Mouse (Mus musculus) hindbrain, embryonic 10.5 days (tissue): ENCODE measurements around the gene Ttc30a1. TPM values are rescaled to one million over a fixed set of nuclear protein-coding genes. Genes with fewer than 3 reads are reported as not detected.
"Not testable (repeated sequence)": the region's sequence is repeated elsewhere in the genome, so short reads cannot be mapped to it uniquely, and the experiment has no call there.

ENCODE experiments used
- DNase-seq: peaks from one replicate; pipeline ENCODE4 v3.0.0-alpha.2; 2017; ENCODE audit warnings: low spot score
- H3K27ac ChIP-seq: fragments of 300-500 bp; sonication (generic); 2 replicates; pipeline ENCODE4 v1.5.1; 2016; ENCODE audit warnings: mild to moderate bottlenecking, moderate library complexity
- H3K27me3 ChIP-seq: fragments of 300-500 bp; sonication (generic); 2 replicates; pipeline ENCODE4 v1.6.1; 2016; ENCODE audit warnings: mild to moderate bottlenecking; ENCODE audit not compliant: poor library complexity, insufficient read depth, severe bottlenecking
- H3K36me3 ChIP-seq: fragments of 300-500 bp; sonication (generic); 2 replicates; pipeline ENCODE4 v1.6.1; 2016; ENCODE audit warnings: mild to moderate bottlenecking, moderate library complexity
- H3K4me1 ChIP-seq: fragments of 300-500 bp; sonication (generic); replicated peaks from 2 replicates; pipeline ENCODE4 v1.6.1; 2016; ENCODE audit warnings: mild to moderate bottlenecking
- H3K4me3 ChIP-seq: fragments of 300-500 bp; sonication (generic); 2 replicates; pipeline ENCODE4 v1.5.1; 2016; ENCODE audit warnings: mild to moderate bottlenecking, moderate library complexity
- H3K9me3 ChIP-seq: fragments of 300-500 bp; sonication (generic); 2 replicates; pipeline ENCODE4 v1.6.1; 2016; ENCODE audit warnings: mild to moderate bottlenecking, moderate library complexity
- WGBS: fragments of 180-500 bp; shearing (Covaris S2); methylation state at CpG from one replicate; pipeline ENCODE4 v1.1.7; 2016; 5-methylcytosine and 5-hydroxymethylcytosine counted together
- polyA plus RNA-seq: library from polyadenylated mRNA; unstranded; fragments of >200 nt; fragmentation: Nextera tagmentation; extraction: Ambion mirVana; gene quantifications from 2 replicates; pipeline ENCODE4 v1.2.1, GENCODE M21; 2016

Ttc30a1 gene
- polyA plus RNA-seq: 9.7 and 10.7 TPM in 2 replicates

GRCm38 (mm10) chr2:75981440-75982081 is at the start of gene Ttc30a1:
Ttc30a1 (minus strand) TSS chr2:75981967.
- Histone ChIP-seq H3K4me3 (peak within 1 kb of the TSS; percentile 57), H3K27ac (peak within 1 kb of the TSS; percentile 92), H3K4me1 (peaks cover 15% of the 10 kb centered on the region)
- peak; percentile 87 for DNase-seq
- 3% methylated on average over 32 of the region's 34 CpGs for WGBS
- not testable (repeated sequence) for H3K36me3 ChIP-seq, H3K27me3 ChIP-seq, H3K9me3 ChIP-seq

GRCm38 (mm10) chr2:76030080-76030479 is 48.3 kb upstream of the Ttc30a1 start:
- Histone ChIP-seq H3K4me3 (peak overlapping the region; percentile 29; the same call in 1 of the 2 replicates), H3K27me3 (no peaks in the 10 kb centered on the region), H3K27ac (peak overlapping the region; percentile 89), H3K4me1 (peaks cover 42% of the 10 kb centered on the region), H3K9me3 (no peaks in the 10 kb centered on the region), H3K36me3 (no peaks in the 10 kb centered on the region)
- peak; percentile 82 for DNase-seq
- 12% methylated on average over 8 of the region's 8 CpGs for WGBS

GRCm38 (mm10) chr2:76029081-76029901 is 47.5 kb upstream of the Ttc30a1 start:
- WGBS: 15% methylated on average over 20 of the region's 20 CpGs
- Histone ChIP-seq H3K4me3 (peak overlapping the region; percentile 29), H3K27ac (peak overlapping the region; percentile 89), H3K27me3 (no peaks in the 10 kb centered on the region), H3K4me1 (peaks cover 42% of the 10 kb centered on the region), H3K9me3 (no peaks in the 10 kb centered on the region), H3K36me3 (no peaks in the 10 kb centered on the region)
- peak; percentile 81 for DNase-seq

- H3K36me3 ChIP-seq: no peaks in the 10 kb centered on the region
- peaks cover 23% of the 10 kb centered on the region for H3K4me1 ChIP-seq
- 9% methylated on average over 7 of the region's 7 CpGs for WGBS
- DNase-seq: no peak
- H3K4me3 ChIP-seq: no peak overlapping the region
- no peaks in the 10 kb centered on the region for H3K27me3 ChIP-seq
- peak overlapping the region; percentile 50 for H3K27ac ChIP-seq
- no peaks in the 10 kb centered on the region for H3K9me3 ChIP-seq
Observed at GRCm38 (mm10) chr2:76016890-76017289, 35.1 kb upstream of the Ttc30a1 start.

GRCm38 (mm10) chr2:76016136-76016535 is 34.4 kb upstream of the Ttc30a1 start:
- Histone ChIP-seq H3K4me3 (no peak overlapping the region), H3K27ac (no peak overlapping the region), H3K27me3 (no peaks in the 10 kb centered on the region), H3K9me3 (no peaks in the 10 kb centered on the region), H3K4me1 (peaks cover 23% of the 10 kb centered on the region), H3K36me3 (no peaks in the 10 kb centered on the region)
- WGBS: 89% methylated on average over 8 of the region's 8 CpGs
- DNase-seq: no peak

- no peak overlapping the region for H3K27ac ChIP-seq
- H3K9me3 ChIP-seq: no peaks in the 10 kb centered on the region
- WGBS: 92% methylated on average over 7 of the region's 7 CpGs
- H3K27me3 ChIP-seq: no peaks in the 10 kb centered on the region
- peaks cover 30% of the 10 kb centered on the region for H3K4me1 ChIP-seq
- H3K36me3 ChIP-seq: no peaks in the 10 kb centered on the region
- H3K4me3 ChIP-seq: no peak overlapping the region
- DNase-seq: no peak
Observed at GRCm38 (mm10) chr2:76015460-76015859, 33.7 kb upstream of the Ttc30a1 start.

- 91% methylated on average over 3 of the region's 3 CpGs for WGBS
- Histone ChIP-seq H3K27me3 (no peaks in the 10 kb centered on the region), H3K27ac (no peak overlapping the region), H3K4me1 (peaks cover 30% of the 10 kb centered on the region), H3K4me3 (no peak overlapping the region), H3K9me3 (no peaks in the 10 kb centered on the region), H3K36me3 (no peaks in the 10 kb centered on the region)
- DNase-seq: no peak
Observed at GRCm38 (mm10) chr2:76014659-76015058, 32.9 kb upstream of the Ttc30a1 start.

- Histone ChIP-seq H3K27ac (peak overlapping the region; percentile 73), H3K9me3 (no peaks in the 10 kb centered on the region), H3K4me3 (no peak overlapping the region), H3K27me3 (no peaks in the 10 kb centered on the region; the same call in 1 of the 2 replicates), H3K36me3 (no peaks in the 10 kb centered on the region), H3K4me1 (peaks cover 54% of the 10 kb centered on the region)
- DNase-seq: no peak
- WGBS: 24% methylated on average over 4 of the region's 4 CpGs
Observed at GRCm38 (mm10) chr2:76006194-76006593, 24.4 kb upstream of the Ttc30a1 start.

- H3K9me3 ChIP-seq: no peaks in the 10 kb centered on the region
- peak; percentile 57 for DNase-seq
- WGBS: 59% methylated on average over 9 of the region's 9 CpGs
Observed at GRCm38 (mm10) chr2:76002899-76003298, 21.1 kb upstream of the Ttc30a1 start.

GRCm38 (mm10) chr2:76001392-76001791 is 19.6 kb upstream of the Ttc30a1 start:
- peak; percentile 67 for DNase-seq
- Histone ChIP-seq H3K36me3 (no peaks in the 10 kb centered on the region), H3K9me3 (no peaks in the 10 kb centered on the region), H3K4me1 (peaks cover 86% of the 10 kb centered on the region), H3K27me3 (no peaks in the 10 kb centered on the region; the same call in 1 of the 2 replicates), H3K27ac (peak overlapping the region; percentile 67), H3K4me3 (no peak overlapping the region)
- WGBS: 38% methylated on average over 8 of the region's 8 CpGs

More at GRCm38 (mm10) chr2:76002899-76003298, 21.1 kb upstream of the Ttc30a1 start:
- Histone ChIP-seq H3K27me3 (no peaks in the 10 kb centered on the region; the same call in 1 of the 2 replicates), H3K36me3 (no peaks in the 10 kb centered on the region), H3K4me1 (peaks cover 79% of the 10 kb centered on the region), H3K4me3 (no peak overlapping the region), H3K27ac (peak overlapping the region; percentile 67; the same call in 1 of the 2 replicates)

- H3K4me3 ChIP-seq: no peak overlapping the region
- H3K36me3 ChIP-seq: no peaks in the 10 kb centered on the region
- H3K27ac ChIP-seq: peak overlapping the region; percentile 72
- H3K9me3 ChIP-seq: no peaks in the 10 kb centered on the region
- no peaks in the 10 kb centered on the region; the same call in 1 of the 2 replicates for H3K27me3 ChIP-seq
- WGBS: 26% methylated on average over 12 of the region's 12 CpGs
- no peak for DNase-seq
- peaks cover 74% of the 10 kb centered on the region for H3K4me1 ChIP-seq
Observed at GRCm38 (mm10) chr2:75999636-76000035, 17.9 kb upstream of the Ttc30a1 start.

GRCm38 (mm10) chr2:75998692-75999091 is 16.9 kb upstream of the Ttc30a1 start:
- Histone ChIP-seq H3K9me3 (no peaks in the 10 kb centered on the region), H3K27me3 (no peaks in the 10 kb centered on the region; the same call in 1 of the 2 replicates), H3K27ac (peak overlapping the region; percentile 72), H3K4me1 (peaks cover 70% of the 10 kb centered on the region), H3K4me3 (no peak overlapping the region), H3K36me3 (no peaks in the 10 kb centered on the region)
- DNase-seq: no peak
- 42% methylated on average over 8 of the region's 8 CpGs for WGBS

- peak overlapping the region; percentile 72 for H3K27ac ChIP-seq
- no peak for DNase-seq
- no peaks in the 10 kb centered on the region for H3K27me3 ChIP-seq
- no peaks in the 10 kb centered on the region for H3K36me3 ChIP-seq
- H3K4me1 ChIP-seq: peaks cover 66% of the 10 kb centered on the region
- H3K4me3 ChIP-seq: no peak overlapping the region
- H3K9me3 ChIP-seq: no peaks in the 10 kb centered on the region
- WGBS: 29% methylated on average over 12 of the region's 12 CpGs
Observed at GRCm38 (mm10) chr2:75997726-75998125, 16.0 kb upstream of the Ttc30a1 start.
